Mouse (Mus musculus): ENCODE data around the gene Ppil1. TPM values are rescaled to one million over a fixed set of nuclear protein-coding genes. Genes with fewer than 3 reads are reported as not detected.

Ppil1 gene
- polyA plus RNA-seq, 1 experiment from 2014 or later, result 134 TPM

DNA sequence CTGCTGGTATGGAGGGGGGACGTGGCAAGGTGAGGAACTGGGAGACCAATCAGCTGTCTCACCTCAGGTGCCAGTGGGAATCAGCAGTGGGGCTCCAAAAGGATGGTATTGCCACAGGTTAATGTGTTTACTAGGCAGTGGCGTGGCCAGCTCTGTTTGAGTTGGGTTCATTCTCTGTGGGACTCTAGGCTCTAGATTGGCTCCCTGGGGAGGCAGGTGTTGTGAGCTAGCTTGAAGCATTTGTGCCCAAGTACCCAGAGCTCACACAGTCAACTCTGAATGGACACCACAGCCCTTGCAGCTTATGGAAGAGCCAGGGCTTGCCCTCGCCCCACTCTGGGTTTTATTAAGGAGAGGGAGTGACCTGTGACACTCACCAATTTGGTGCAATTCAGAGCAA lies 39.9 kb upstream of the Ppil1 start:
- Histone ChIP-seq H3K27me3 (ENCODE audit: control insufficient read depth, insufficient read depth, low read length) (no peaks in the 10 kb centered on the region), H3K27ac (ENCODE audit: low read length) (no peak overlapping the region), H3K9me3 (ENCODE audit: control insufficient read depth, low read depth, low read length) (no peaks in the 10 kb centered on the region), H3K4me2 (replicated peaks; ENCODE audit: low read depth, low read length) (no peak overlapping the region), H3K9ac (replicated peaks; ENCODE audit: low read depth, low read length) (no peak overlapping the region), H3K4me3 (ENCODE audit: low read depth, low read length) (no peak overlapping the region), H3K36me3 (ENCODE audit: control insufficient read depth, insufficient read depth, low read length) (no peaks in the 10 kb centered on the region; the same call in 1 of the 2 replicates), H3K4me1 (ENCODE audit: control insufficient read depth, insufficient read depth, low read length) (peaks cover 21% of the 10 kb centered on the region)
- WGBS, result 74% methylated on average over 3 of the region's 3 CpGs
- ATAC-seq (ENCODE audit: insufficient number of reproducible peaks, insufficient read depth, low FRiP score, low read depth), result no peak

DNA sequence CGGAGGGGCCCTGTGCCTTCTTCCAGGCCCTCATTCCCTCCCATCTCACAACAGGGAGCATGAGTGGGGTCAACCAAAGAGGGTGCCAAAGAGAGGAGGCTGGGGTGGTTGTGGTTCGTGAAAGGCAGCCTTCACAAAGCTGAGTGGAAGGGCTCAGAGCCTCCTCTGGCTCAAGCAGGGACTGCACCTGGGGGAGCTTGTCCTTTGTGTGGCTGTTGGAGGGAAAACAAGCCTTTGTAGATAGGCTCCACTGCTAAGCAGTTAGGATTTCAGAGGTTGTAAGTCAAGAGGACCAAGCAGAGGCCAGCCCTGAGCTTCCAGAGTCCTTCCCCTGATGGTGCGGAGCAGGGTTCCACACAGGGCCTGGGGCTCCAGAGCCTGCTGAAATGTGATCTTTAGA lies 39.1 kb upstream of the Ppil1 start:
- Histone ChIP-seq H3K9ac (replicated peaks; ENCODE audit: low read depth, low read length) (no peak overlapping the region), H3K9me3 (ENCODE audit: control insufficient read depth, low read depth, low read length) (no peaks in the 10 kb centered on the region), H3K36me3 (ENCODE audit: control insufficient read depth, insufficient read depth, low read length) (no peaks in the 10 kb centered on the region; the same call in 1 of the 2 replicates), H3K27ac (ENCODE audit: low read length) (no peak overlapping the region), H3K4me1 (ENCODE audit: control insufficient read depth, insufficient read depth, low read length) (peaks cover 21% of the 10 kb centered on the region), H3K4me2 (replicated peaks; ENCODE audit: low read depth, low read length) (no peak overlapping the region), H3K4me3 (ENCODE audit: low read depth, low read length) (no peak overlapping the region), H3K27me3 (ENCODE audit: control insufficient read depth, insufficient read depth, low read length) (no peaks in the 10 kb centered on the region)
- 57% methylated on average over 3 of the region's 3 CpGs for WGBS
- ATAC-seq (ENCODE audit: insufficient number of reproducible peaks, insufficient read depth, low FRiP score, low read depth), result peak; percentile 44; the same call in 1 of the 2 replicates

DNA sequence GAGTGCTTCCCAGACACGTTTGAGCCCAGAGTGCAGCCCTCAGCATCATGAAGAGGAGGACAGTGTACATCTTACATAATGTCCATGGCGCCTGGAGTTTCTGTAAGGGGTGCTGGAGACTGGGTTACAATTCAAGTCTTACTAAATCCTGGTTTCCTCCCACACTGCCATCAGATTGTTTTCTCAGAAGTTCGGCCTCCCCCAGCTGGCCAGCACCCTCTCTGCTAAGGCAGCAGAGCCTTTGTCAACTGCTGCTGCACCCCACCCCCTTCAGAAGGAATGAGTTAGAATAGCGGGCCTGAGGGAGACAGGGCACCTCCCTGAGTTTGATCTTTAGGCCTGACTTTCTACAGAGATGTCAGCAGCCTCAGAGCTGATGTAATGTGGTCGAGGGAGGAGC lies 38.2 kb upstream of the Ppil1 start:
- no peak overlapping the region for H3K4me3 ChIP-seq (ENCODE audit: low read depth, low read length)
- H3K36me3 ChIP-seq (ENCODE audit: control insufficient read depth, insufficient read depth, low read length), result peaks cover 2% of the 10 kb centered on the region; the same call in 1 of the 2 replicates
- 74% methylated on average over 5 of the region's 5 CpGs for WGBS
- no peak for ATAC-seq (ENCODE audit: insufficient number of reproducible peaks, insufficient read depth, low FRiP score, low read depth)
- H3K4me2 ChIP-seq (replicated peaks; ENCODE audit: low read depth, low read length), result no peak overlapping the region
- no peaks in the 10 kb centered on the region for H3K27me3 ChIP-seq (ENCODE audit: control insufficient read depth, insufficient read depth, low read length)
- H3K4me1 ChIP-seq (ENCODE audit: control insufficient read depth, insufficient read depth, low read length), result peaks cover 17% of the 10 kb centered on the region
- no peak overlapping the region for H3K27ac ChIP-seq (ENCODE audit: low read length)
- no peak overlapping the region for H3K9ac ChIP-seq (replicated peaks; ENCODE audit: low read depth, low read length)
- H3K9me3 ChIP-seq (ENCODE audit: control insufficient read depth, low read depth, low read length), result no peaks in the 10 kb centered on the region

- Histone ChIP-seq H3K4me1 (ENCODE audit: control insufficient read depth, insufficient read depth, low read length) (peaks cover 13% of the 10 kb centered on the region), H3K27ac (ENCODE audit: low read length) (no peak overlapping the region), H3K4me3 (ENCODE audit: low read depth, low read length) (no peak overlapping the region), H3K4me2 (replicated peaks; ENCODE audit: low read depth, low read length) (no peak overlapping the region), H3K9me3 (ENCODE audit: control insufficient read depth, low read depth, low read length) (no peaks in the 10 kb centered on the region), H3K36me3 (ENCODE audit: control insufficient read depth, insufficient read depth, low read length) (peaks cover 6% of the 10 kb centered on the region; the same call in 1 of the 2 replicates), H3K9ac (replicated peaks; ENCODE audit: low read depth, low read length) (no peak overlapping the region), H3K27me3 (ENCODE audit: control insufficient read depth, insufficient read depth, low read length) (no peaks in the 10 kb centered on the region)
- WGBS, result 88% methylated on average over 6 of the region's 6 CpGs
- ATAC-seq (ENCODE audit: insufficient number of reproducible peaks, insufficient read depth, low FRiP score, low read depth), result no peak
Measured at GRCm38 (mm10) chr17:29301421-29301820, 37.4 kb upstream of the Ppil1 start.

DNA sequence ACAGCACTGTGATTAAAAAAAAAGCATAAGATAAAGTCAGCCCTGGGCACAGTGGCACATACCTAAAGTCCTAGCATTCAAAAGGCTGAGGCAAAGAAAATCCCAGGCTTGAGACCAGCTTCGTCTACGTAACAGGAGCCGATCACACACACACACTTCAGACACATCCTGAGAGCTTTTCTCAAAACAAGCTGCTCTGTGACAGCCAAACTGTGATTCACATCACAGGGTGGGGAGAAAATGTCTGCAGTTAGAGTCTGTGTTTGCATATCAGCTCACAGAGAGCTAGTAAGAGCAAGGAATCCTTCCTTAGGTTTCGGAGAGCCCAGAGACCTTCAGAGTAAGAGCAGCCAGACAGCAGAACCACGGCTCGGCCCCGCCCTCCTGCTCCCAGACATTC lies 36.9 kb upstream of the Ppil1 start:
- Histone ChIP-seq H3K4me3 (ENCODE audit: low read depth, low read length) (no peak overlapping the region), H3K4me1 (ENCODE audit: control insufficient read depth, insufficient read depth, low read length) (peaks cover 13% of the 10 kb centered on the region), H3K27ac (ENCODE audit: low read length) (no peak overlapping the region), H3K9me3 (ENCODE audit: control insufficient read depth, low read depth, low read length) (no peaks in the 10 kb centered on the region), H3K27me3 (ENCODE audit: control insufficient read depth, insufficient read depth, low read length) (no peaks in the 10 kb centered on the region), H3K4me2 (replicated peaks; ENCODE audit: low read depth, low read length) (no peak overlapping the region), H3K36me3 (ENCODE audit: control insufficient read depth, insufficient read depth, low read length) (peaks cover 6% of the 10 kb centered on the region; the same call in 1 of the 2 replicates), H3K9ac (replicated peaks; ENCODE audit: low read depth, low read length) (no peak overlapping the region)
- no peak for ATAC-seq (ENCODE audit: insufficient number of reproducible peaks, insufficient read depth, low FRiP score, low read depth)
- 89% methylated on average over 7 of the region's 7 CpGs for WGBS

GRCm38 (mm10) chr17:29299282-29299681 lies 35.3 kb upstream of the Ppil1 start:
- Histone ChIP-seq H3K4me3 (ENCODE audit: low read depth, low read length) (no peak overlapping the region), H3K9ac (replicated peaks; ENCODE audit: low read depth, low read length) (no peak overlapping the region), H3K27ac (ENCODE audit: low read length) (no peak overlapping the region), H3K4me1 (ENCODE audit: control insufficient read depth, insufficient read depth, low read length) (no peaks in the 10 kb centered on the region), H3K4me2 (replicated peaks; ENCODE audit: low read depth, low read length) (no peak overlapping the region), H3K36me3 (ENCODE audit: control insufficient read depth, insufficient read depth, low read length) (peaks cover 6% of the 10 kb centered on the region), H3K9me3 (ENCODE audit: control insufficient read depth, low read depth, low read length) (no peaks in the 10 kb centered on the region), H3K27me3 (ENCODE audit: control insufficient read depth, insufficient read depth, low read length) (no peaks in the 10 kb centered on the region)
- 90% methylated on average over 4 of the region's 4 CpGs for WGBS
- no peak for ATAC-seq (ENCODE audit: insufficient number of reproducible peaks, insufficient read depth, low FRiP score, low read depth)

DNA sequence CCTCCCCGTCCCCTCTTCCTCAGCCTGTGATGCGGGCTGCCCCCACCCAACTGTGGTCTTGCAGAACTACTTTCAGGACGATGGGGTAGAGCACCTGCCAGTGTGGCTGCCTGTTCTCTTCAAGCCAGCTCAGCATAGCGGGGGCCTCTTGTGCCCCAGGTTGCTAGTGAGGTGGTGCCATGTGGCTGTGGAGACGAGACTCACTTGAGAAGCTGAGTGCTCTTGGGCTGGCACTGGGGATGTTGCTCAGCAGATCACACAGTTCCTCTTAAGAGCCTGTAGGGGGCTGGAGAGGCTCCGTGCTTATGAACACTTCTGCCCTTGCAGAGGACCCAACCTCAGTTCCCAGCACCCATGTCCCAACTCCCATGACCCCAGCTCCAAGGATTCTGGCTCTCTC lies 33.8 kb upstream of the Ppil1 start:
- Histone ChIP-seq H3K4me1 (ENCODE audit: control insufficient read depth, insufficient read depth, low read length) (no peaks in the 10 kb centered on the region), H3K27ac (ENCODE audit: low read length) (no peak overlapping the region), H3K27me3 (ENCODE audit: control insufficient read depth, insufficient read depth, low read length) (no peaks in the 10 kb centered on the region), H3K4me2 (replicated peaks; ENCODE audit: low read depth, low read length) (no peak overlapping the region), H3K36me3 (ENCODE audit: control insufficient read depth, insufficient read depth, low read length) (peaks cover 6% of the 10 kb centered on the region), H3K4me3 (ENCODE audit: low read depth, low read length) (no peak overlapping the region), H3K9me3 (ENCODE audit: control insufficient read depth, low read depth, low read length) (no peaks in the 10 kb centered on the region), H3K9ac (replicated peaks; ENCODE audit: low read depth, low read length) (0 out of 2 replicates have a peak overlapping the region, but pooled peaks have one; percentile 6)
- ATAC-seq (ENCODE audit: insufficient number of reproducible peaks, insufficient read depth, low FRiP score, low read depth), result no peak
- 83% methylated on average over 6 of the region's 6 CpGs for WGBS

DNA sequence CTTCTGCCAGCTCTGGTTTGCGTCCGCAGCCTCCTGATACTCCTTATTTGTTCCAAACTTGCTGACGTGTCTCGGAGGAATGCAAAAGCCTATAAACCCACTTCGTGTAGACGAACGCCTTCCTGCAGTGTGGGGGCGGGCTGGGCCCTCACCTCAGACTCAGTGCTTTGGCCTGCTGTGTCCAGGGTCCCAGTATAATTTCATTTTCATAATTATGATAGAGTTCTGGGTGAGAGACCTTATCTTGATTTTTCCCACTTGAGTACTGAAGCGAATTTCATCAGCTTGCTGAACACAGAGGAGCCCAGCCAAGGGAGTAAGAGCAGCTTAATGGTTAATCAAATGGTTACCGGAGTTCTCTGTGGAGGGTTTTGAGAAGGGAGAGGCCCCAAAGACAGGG lies 33.3 kb upstream of the Ppil1 start:
- 47% methylated on average over 10 of the region's 10 CpGs for WGBS

DNA sequence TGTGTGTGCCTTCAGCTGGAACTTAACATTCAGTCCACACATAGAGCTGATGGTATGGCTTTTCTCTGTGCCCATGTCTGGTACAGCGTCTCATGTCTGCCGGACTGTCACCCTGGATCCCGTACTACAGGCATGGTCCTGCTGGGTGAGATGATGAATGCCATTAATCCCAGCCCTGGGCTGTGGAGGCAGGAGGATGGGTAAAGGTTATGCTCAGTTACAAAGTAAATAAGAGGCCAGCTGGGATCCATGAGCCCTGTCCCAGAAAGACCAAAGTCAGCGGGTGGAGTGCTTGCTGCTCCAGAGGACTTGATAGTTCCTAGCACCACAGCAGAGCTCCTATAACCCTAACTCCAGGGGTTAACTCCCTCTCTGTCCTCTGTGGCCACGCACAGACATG lies 31.8 kb upstream of the Ppil1 start:
- Histone ChIP-seq H3K27me3 (ENCODE audit: control insufficient read depth, insufficient read depth, low read length) (no peaks in the 10 kb centered on the region), H3K4me1 (ENCODE audit: control insufficient read depth, insufficient read depth, low read length) (no peaks in the 10 kb centered on the region), H3K9ac (replicated peaks; ENCODE audit: low read depth, low read length) (no peak overlapping the region), H3K27ac (ENCODE audit: low read length) (no peak overlapping the region), H3K9me3 (ENCODE audit: control insufficient read depth, low read depth, low read length) (no peaks in the 10 kb centered on the region), H3K4me2 (replicated peaks; ENCODE audit: low read depth, low read length) (no peak overlapping the region), H3K4me3 (ENCODE audit: low read depth, low read length) (no peak overlapping the region), H3K36me3 (ENCODE audit: control insufficient read depth, insufficient read depth, low read length) (peaks cover 6% of the 10 kb centered on the region)
- ATAC-seq (ENCODE audit: insufficient number of reproducible peaks, insufficient read depth, low FRiP score, low read depth), result no peak
- 50% methylated on average over 5 of the region's 5 CpGs for WGBS

More for the DNA sequence above, 33.3 kb upstream of the Ppil1 start:
- Histone ChIP-seq H3K27ac (ENCODE audit: low read length) (no peak overlapping the region), H3K27me3 (ENCODE audit: control insufficient read depth, insufficient read depth, low read length) (no peaks in the 10 kb centered on the region), H3K36me3 (ENCODE audit: control insufficient read depth, insufficient read depth, low read length) (peaks cover 6% of the 10 kb centered on the region), H3K4me1 (ENCODE audit: control insufficient read depth, insufficient read depth, low read length) (no peaks in the 10 kb centered on the region), H3K9ac (replicated peaks; ENCODE audit: low read depth, low read length) (0 out of 2 replicates have a peak overlapping the region, but pooled peaks have one; percentile 6), H3K4me3 (ENCODE audit: low read depth, low read length) (no peak overlapping the region), H3K4me2 (replicated peaks; ENCODE audit: low read depth, low read length) (no peak overlapping the region), H3K9me3 (ENCODE audit: control insufficient read depth, low read depth, low read length) (no peaks in the 10 kb centered on the region)
- ATAC-seq (ENCODE audit: insufficient number of reproducible peaks, insufficient read depth, low FRiP score, low read depth), result no peak

All from stomach, embryonic 14.5 days (tissue).